Mouse (Mus musculus): ENCODE data around the gene Maip1.

DNA sequence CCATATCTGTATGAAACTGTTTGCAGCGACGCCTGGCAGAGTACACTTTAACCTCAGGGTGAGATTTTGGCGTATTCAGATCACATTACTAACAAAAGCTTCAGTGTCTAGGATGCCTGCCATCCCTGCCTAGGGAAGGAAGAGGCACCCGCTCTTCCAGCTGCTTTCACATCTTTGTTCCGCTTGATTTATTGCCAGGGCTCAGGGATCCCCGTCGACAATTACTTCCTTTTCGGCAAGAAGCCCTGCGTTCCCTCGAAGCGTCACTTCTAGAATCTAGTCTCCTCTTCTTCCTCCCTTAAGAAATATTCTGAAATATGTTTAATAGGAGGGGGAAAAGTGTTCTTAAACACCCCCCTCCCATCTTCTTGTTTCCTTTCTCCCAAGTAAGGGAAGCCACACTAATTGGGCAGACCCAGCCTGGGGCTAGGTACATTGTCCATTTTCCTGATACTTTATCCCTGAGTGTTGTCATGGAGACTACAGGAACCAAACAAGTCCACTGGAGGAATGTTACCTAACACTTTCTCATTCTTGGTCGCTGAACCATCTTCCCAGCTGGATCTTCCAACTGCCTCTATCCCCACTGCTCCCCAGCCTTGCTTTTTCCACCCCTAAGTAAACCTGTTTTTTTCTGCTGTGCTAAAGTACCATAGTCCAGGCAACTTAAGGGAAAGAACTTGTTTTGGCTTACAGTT, 23.8 kb downstream of the Maip1 start:
- TF ChIP-seq POLR2A (IDR thresholded peaks at IDR 0.05; ENCODE audit: borderline replicate concordance, control insufficient read depth, low read depth, low read length) (no peak), CTCF (IDR thresholded peaks at IDR 0.05; ENCODE audit: control insufficient read depth, insufficient read depth, low read length) (no peak)
